In genomic region chr8:106607783-106608182, GRCm38 (mm10) we compare ENCODE assay signal across 10 mouse cellular contexts. TPM values are rescaled to one million over a fixed set of nuclear protein-coding genes. Genes with fewer than 3 reads are reported as not detected.
DNase-seq lines count a peak whose midpoint lies in the region; ATAC-seq and TF ChIP-seq lines count a peak whose summit lies in the region.
"Not testable (repeated sequence)": the region's sequence is repeated elsewhere in the genome, so short reads cannot be mapped to it uniquely, and the experiment has no call there.
"Had no signal": no experiment of that assay in that cellular context is flagged by ENCODE, and none has a peak within 500 bp of the region (broad histone marks: within the 10 kb centered on the region; RNA-seq: fewer than 3 reads in every experiment).

No protein-coding gene starts in this region.

- dilution Hi-C loops in CH12.LX (cut with MboI; ENCODE audit: extremely low pct_ligation_motif_present, extremely low pct_unique_long_range_greater_than_20kb, low sequenced_read_pairs) = not testable (repeated sequence)

- peaks cover 0 to 20% of the 10 kb centered on the region in 2 experiments; a peak in 2 of 4 replicates for H3K4me1 ChIP-seq in CH12.LX (ENCODE audit: control insufficient read depth in 1 of 2, insufficient read depth in 2 of 2)
- H3K4me1 ChIP-seq in ES-Bruce4 (ENCODE audit: control insufficient read depth, insufficient read depth, low read length) = peaks cover 13% of the 10 kb centered on the region
- H3K4me1 ChIP-seq in ES-E14 (ENCODE audit: control insufficient read depth in 2 of 2, insufficient read depth in 2 of 2, low read length in 2 of 2, poor library complexity in 1 of 2) = peaks cover 25 to 39% of the 10 kb centered on the region in 2 experiments
- H3K4me1 ChIP-seq in intestine, embryonic 16.5 days (ENCODE audit: control insufficient read depth, insufficient read depth, low read length) = peaks cover 26% of the 10 kb centered on the region
- peaks cover 35% of the 10 kb centered on the region for H3K4me1 ChIP-seq in small intestine, adult 2 months (ENCODE audit: control insufficient read depth, insufficient read depth, insufficient read length, low read length)
- H3K4me1 ChIP-seq in stomach, embryonic 15.5 days = not testable (repeated sequence)
- peaks cover 25% of the 10 kb centered on the region for H3K4me1 ChIP-seq in stomach, embryonic 16.5 days (ENCODE audit: control insufficient read depth, insufficient read depth, low read length)

- not testable (repeated sequence) for H3K4me3 ChIP-seq in CH12.LX (replicated peaks in 1 of 3; ENCODE audit: low read depth in 2 of 3, low read length in 2 of 3, poor library complexity in 1 of 3); ES-Bruce4 (ENCODE audit: low read depth, low read length); intestine, embryonic 16.5 days (ENCODE audit: low read length); small intestine, adult 2 months (ENCODE audit: low read depth, low read length); stomach, embryonic 15.5 days (replicated peaks); stomach, embryonic 16.5 days (replicated peaks; ENCODE audit: low read length)
- H3K4me3 ChIP-seq in ES-E14 (ENCODE audit: insufficient read depth in 1 of 2, low read depth in 1 of 2, low read length in 2 of 2, poor library complexity in 1 of 2, severe bottlenecking in 1 of 2) = peak overlapping the region in 1 of 2 experiments; percentile 35; a peak in 1 of 4 replicates

- H3K9me3 ChIP-seq in CH12.LX (replicated peaks; ENCODE audit: low read length); ES-Bruce4 (replicated peaks; ENCODE audit: control insufficient read depth, insufficient read depth, low read length, poor library complexity, severe bottlenecking); ES-E14 (ENCODE audit: control insufficient read depth, insufficient read depth, low read depth, low read length); intestine, embryonic 16.5 days (ENCODE audit: control insufficient read depth, low read length); stomach, embryonic 15.5 days; stomach, embryonic 16.5 days (replicated peaks; ENCODE audit: control insufficient read depth, low read length): not testable (repeated sequence)

- ATAC-seq in intestine, embryonic 16.5 days; stomach, embryonic 15.5 days (ENCODE audit: insufficient read depth, low FRiP score, low read depth); stomach, embryonic 16.5 days (ENCODE audit: insufficient read depth, low FRiP score): not testable (repeated sequence)

- in situ Hi-C loops in CH12.LX (cut with MboI; ENCODE audit: low pct_ligation_motif_present, low pct_unique_long_range_greater_than_20kb, low sequenced_read_pairs); ES-E14 (cut with MboI; ENCODE audit: low sequenced_read_pairs in 2 of 2, unreplicated experiment in 2 of 2): not testable (repeated sequence)

- H3K36me3 ChIP-seq in CH12.LX (replicated peaks in 1 of 2; ENCODE audit: control insufficient read depth in 1 of 2, insufficient read depth in 1 of 2, low read length in 1 of 2); ES-Bruce4 (ENCODE audit: control insufficient read depth, insufficient read depth, low read length, poor library complexity, severe bottlenecking); intestine, embryonic 16.5 days (ENCODE audit: control insufficient read depth, insufficient read depth, low read length); stomach, embryonic 15.5 days; stomach, embryonic 16.5 days (ENCODE audit: control insufficient read depth, insufficient read depth, low read length): not testable (repeated sequence)
- H3K36me3 ChIP-seq in ES-E14 (ENCODE audit: control insufficient read depth, insufficient read depth, low read length, poor library complexity, severe bottlenecking) = peaks cover 22% of the 10 kb centered on the region; the same call in 1 of the 2 replicates
- H3K36me3 ChIP-seq in small intestine, adult 2 months (ENCODE audit: control insufficient read depth, insufficient read depth, low read length) = peaks cover 19% of the 10 kb centered on the region

- H3K79me2 ChIP-seq in CH12.LX (replicated peaks; ENCODE audit: control insufficient read depth, extremely low read depth, insufficient read depth, poor library complexity, severe bottlenecking) = not testable (repeated sequence)

- TF ChIP-seq POLR2A in CH12.LX (IDR thresholded peaks at IDR 0.05; ENCODE audit: low read depth, low read length); ES-Bruce4 (IDR thresholded peaks at IDR 0.05; ENCODE audit: insufficient read depth, low read length); small intestine, adult 2 months (IDR thresholded peaks at IDR 0.05; ENCODE audit: low read depth, low read length): not testable (repeated sequence)

- not testable (repeated sequence) for TF ChIP-seq EP300 in CH12.LX (IDR thresholded peaks at IDR 0.05; ENCODE audit: low read length); ES-Bruce4 (IDR thresholded peaks at IDR 0.05; ENCODE audit: insufficient read depth, low read depth, low read length)

- not testable (repeated sequence) for DNase-seq in CH12.LX (ENCODE audit: extremely low read depth); ES-E14 (ENCODE audit: low read depth, low spot score)

- 88% methylated on average over 4 of the region's 4 CpGs for WGBS in intestine, embryonic 16.5 days
- WGBS in small intestine, adult 2 months = 51% methylated on average over 4 of the region's 4 CpGs
- WGBS in stomach, embryonic 15.5 days = 83% methylated on average over 4 of the region's 4 CpGs
- WGBS in stomach, embryonic 16.5 days = 73% methylated on average over 3 of the region's 4 CpGs

- not testable (repeated sequence) for TF ChIP-seq RAD21 in CH12.LX (IDR thresholded peaks at IDR 0.05; ENCODE audit: low read depth, low read length)

- H3K27ac ChIP-seq in CH12.LX (ENCODE audit: insufficient read depth, low read depth) = not testable (repeated sequence)
- H3K27ac ChIP-seq in ES-Bruce4 (ENCODE audit: insufficient read depth, low read length) = peak overlapping the region; percentile 88
- peak overlapping the region; percentile 82 for H3K27ac ChIP-seq in ES-E14 (ENCODE audit: insufficient read depth, low read depth, low read length, poor library complexity, severe bottlenecking)
- H3K27ac ChIP-seq in intestine, embryonic 16.5 days (ENCODE audit: low read length) = peak overlapping the region; percentile 70; the same call in 1 of the 2 replicates
- H3K27ac ChIP-seq in small intestine, adult 2 months (ENCODE audit: insufficient read depth, low read depth, low read length) = peak overlapping the region; percentile 68
- 0 out of 2 replicates have a peak overlapping the region, but pooled peaks have one; percentile 85 for H3K27ac ChIP-seq in stomach, embryonic 15.5 days
- peak overlapping the region; percentile 82; the same call in 1 of the 2 replicates for H3K27ac ChIP-seq in stomach, embryonic 16.5 days (ENCODE audit: low read length)

- H3K4me2 ChIP-seq in CH12.LX (ENCODE audit: insufficient read depth, low read depth, poor library complexity, severe bottlenecking); intestine, embryonic 16.5 days (ENCODE audit: low read depth, low read length); stomach, embryonic 15.5 days; stomach, embryonic 16.5 days (ENCODE audit: low read depth, low read length): not testable (repeated sequence)

- TF ChIP-seq CTCF in CH12.LX (conservative IDR thresholded peaks at IDR 0.05 in 1 of 2, IDR thresholded peaks at IDR 0.05 in 1 of 2; ENCODE audit: low read depth in 2 of 2, low read length in 2 of 2); ES-Bruce4 (IDR thresholded peaks at IDR 0.05; ENCODE audit: low read depth, low read length); small intestine, adult 2 months (IDR thresholded peaks at IDR 0.05; ENCODE audit: extremely low read depth, insufficient read length, insufficient replicate concordance, low read depth, low read length): not testable (repeated sequence)

- H3K9ac ChIP-seq in CH12.LX (ENCODE audit: insufficient read depth, low read depth); intestine, embryonic 16.5 days (ENCODE audit: low read depth, low read length); stomach, embryonic 15.5 days; stomach, embryonic 16.5 days (ENCODE audit: low read length): not testable (repeated sequence)
- peak overlapping the region; percentile 59; the same call in 1 of the 2 replicates for H3K9ac ChIP-seq in ES-Bruce4 (ENCODE audit: low read depth, poor library complexity, severe bottlenecking)
- H3K9ac ChIP-seq in ES-E14 (ENCODE audit: insufficient read depth, low read depth, low read length, poor library complexity, severe bottlenecking) = peak overlapping the region; percentile 7; the same call in 1 of the 2 replicates

- not testable (repeated sequence) for H3K27me3 ChIP-seq in CH12.LX (replicated peaks); ES-Bruce4 (ENCODE audit: control insufficient read depth, insufficient read depth, low read length, poor library complexity, severe bottlenecking); small intestine, adult 2 months (ENCODE audit: control insufficient read depth, insufficient read depth, low read length)
- H3K27me3 ChIP-seq in intestine, embryonic 16.5 days (replicated peaks; ENCODE audit: control insufficient read depth, insufficient read depth, low read length) = peaks cover 16% of the 10 kb centered on the region; the same call in 1 of the 2 replicates
- peaks cover 26% of the 10 kb centered on the region for H3K27me3 ChIP-seq in stomach, embryonic 15.5 days (replicated peaks)
- H3K27me3 ChIP-seq in stomach, embryonic 16.5 days (ENCODE audit: control insufficient read depth, insufficient read depth, low read length) = peaks cover 19% of the 10 kb centered on the region; the same call in 1 of the 2 replicates

RNA-seq across cellular contexts. Expression of gene Cdh1, which starts 4.6 kb away (rescaled TPM):
- total RNA-seq in CH12.LX (2012; rRNA removed) = 0.13 TPM in 1 of 2 replicates, not detected in the other
- not detected in 2 replicates for total RNA-seq in CH12.LX (2014; rRNA removed)
- not detected in 2 replicates for polyA plus RNA-seq in CH12.LX (2012; ENCODE audit: insufficient read length, low read depth)
- 347 and 358 TPM in 2 replicates for polyA plus RNA-seq in ES-Bruce4 (2011; ENCODE audit: insufficient read depth, insufficient read length, low read depth, missing spikeins)
- 254 and 424 TPM in 2 replicates for total RNA-seq in ES-E14 (2012; rRNA removed)
- polyA plus RNA-seq in intestine, embryonic 16.5 days (2015; fragmentation: Nextera tagmentation; extraction: Ambion mirVana) = 170 and 181 TPM in 2 replicates
- polyA plus RNA-seq in small intestine, adult 2 months (2012; rRNA removed) = 88.3 and 234 TPM in 2 replicates
- polyA plus RNA-seq in stomach, embryonic 15.5 days (2015; fragmentation: Nextera tagmentation; extraction: Ambion mirVana) = 163 and 189 TPM in 2 replicates
- polyA plus RNA-seq in stomach, embryonic 16.5 days (2015; fragmentation: Nextera tagmentation; extraction: Ambion mirVana) = 215 and 267 TPM in 2 replicates
- total RNA-seq: adrenal gland, postnatal 36 days; MEL had no signal
- polyA plus RNA-seq: G1E had no signal

RNA-seq across cellular contexts. Expression of gene Gm10073, which starts 34.5 kb away (rescaled TPM):
- 94.9 and 117 TPM in 2 replicates for total RNA-seq in CH12.LX (2012; rRNA removed)
- total RNA-seq in CH12.LX (2014; rRNA removed) = 185 and 224 TPM in 2 replicates
- polyA plus RNA-seq in CH12.LX (2012; ENCODE audit: insufficient read length, low read depth) = 21.6 and 21.7 TPM in 2 replicates
- polyA plus RNA-seq in ES-Bruce4 (2011; ENCODE audit: insufficient read depth, insufficient read length, low read depth, missing spikeins) = 498 and 566 TPM in 2 replicates
- total RNA-seq in ES-E14 (2012; rRNA removed) = 83.5 and 86.5 TPM in 2 replicates
- polyA plus RNA-seq in intestine, embryonic 16.5 days (2015; fragmentation: Nextera tagmentation; extraction: Ambion mirVana) = 8.4 and 10.6 TPM in 2 replicates
- polyA plus RNA-seq in small intestine, adult 2 months (2012; rRNA removed) = 78.0 and 81.0 TPM in 2 replicates
- polyA plus RNA-seq in stomach, embryonic 15.5 days (2015; fragmentation: Nextera tagmentation; extraction: Ambion mirVana) = 11.0 and 48.1 TPM in 2 replicates
- 13.4 and 26.5 TPM in 2 replicates for polyA plus RNA-seq in stomach, embryonic 16.5 days (2015; fragmentation: Nextera tagmentation; extraction: Ambion mirVana)

Comparison
In these comparisons a context has a peak if more than half of its experiments do, and no peak if none do; other contexts are left out.
1. RNA of gene Cdh1, which starts 4.6 kb away (polyA plus RNA-seq): 347 to 358 TPM in ES-Bruce4, 88.3 to 234 TPM in small intestine, adult 2 months, 215 to 267 TPM in stomach, embryonic 16.5 days, 170 to 181 TPM in intestine, embryonic 16.5 days and 163 to 189 TPM in stomach, embryonic 15.5 days; not detected in CH12.LX; every median in the first group is over 10 times any median in the second.